Mouse (Mus musculus): ENCODE results near the gene Hist1h2bm. TPM values are rescaled to one million over a fixed set of nuclear protein-coding genes. Genes with fewer than 3 reads are reported as not detected.
"Not testable (repeated sequence)": the region's sequence is repeated elsewhere in the genome, so short reads cannot be mapped to it uniquely, and the experiment has no call there.

Hist1h2bm gene
- polyA plus RNA-seq (2015; fragmentation: Nextera tagmentation; extraction: Ambion mirVana): 1.2 and 2.2 TPM in 2 replicates

DNA sequence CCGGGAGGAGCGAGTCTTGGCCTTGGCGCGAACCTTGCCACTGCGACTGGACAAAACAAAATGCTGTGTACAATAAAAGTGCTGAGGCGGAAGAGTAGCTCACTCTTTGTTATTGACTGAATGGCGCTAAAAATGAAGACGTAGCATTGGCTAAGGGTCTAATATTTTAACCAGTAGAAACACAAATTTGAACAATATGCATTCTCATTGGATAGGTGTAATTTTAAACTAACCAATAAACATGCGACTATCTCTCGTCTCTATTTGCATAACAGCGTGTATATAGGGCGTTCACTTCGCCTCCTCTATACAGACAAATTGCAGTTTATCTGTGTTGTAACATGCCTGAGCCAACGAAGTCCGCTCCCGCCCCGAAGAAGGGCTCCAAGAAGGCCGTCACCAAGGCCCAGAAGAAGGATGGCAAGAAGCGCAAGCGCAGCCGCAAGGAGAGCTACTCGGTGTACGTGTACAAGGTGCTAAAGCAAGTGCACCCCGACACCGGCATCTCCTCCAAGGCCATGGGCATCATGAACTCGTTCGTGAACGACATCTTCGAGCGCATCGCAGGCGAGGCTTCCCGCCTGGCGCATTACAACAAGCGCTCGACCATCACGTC lies at the start of gene Hist1h2bm:
Hist1h2bm (plus strand) TSS at position 288 of the 616 bp plus-strand sequence.
- peak within 1 kb of the TSS; percentile 83 for H3K27ac ChIP-seq (ENCODE audit: low read length)
- H3K4me3 ChIP-seq (replicated peaks; ENCODE audit: low read length): peak within 1 kb of the TSS; percentile 49
- H3K27me3 ChIP-seq (replicated peaks; ENCODE audit: control insufficient read depth, insufficient read depth, low read length); H3K36me3 ChIP-seq (ENCODE audit: control insufficient read depth, insufficient read depth); H3K9me3 ChIP-seq (ENCODE audit: control insufficient read depth, low read length): not testable (repeated sequence)
- 0% methylated on average over 37 of the region's 37 CpGs for WGBS
- peak within 1 kb of the TSS; percentile 53 for H3K9ac ChIP-seq (replicated peaks; ENCODE audit: low read depth, low read length)
- peak; percentile 97 for ATAC-seq
- H3K4me2 ChIP-seq (ENCODE audit: low read length): peak within 1 kb of the TSS; percentile 63
- peaks cover 23% of the 10 kb centered on the region for H3K4me1 ChIP-seq (replicated peaks; ENCODE audit: control insufficient read depth, insufficient read depth, low read length)

DNA sequence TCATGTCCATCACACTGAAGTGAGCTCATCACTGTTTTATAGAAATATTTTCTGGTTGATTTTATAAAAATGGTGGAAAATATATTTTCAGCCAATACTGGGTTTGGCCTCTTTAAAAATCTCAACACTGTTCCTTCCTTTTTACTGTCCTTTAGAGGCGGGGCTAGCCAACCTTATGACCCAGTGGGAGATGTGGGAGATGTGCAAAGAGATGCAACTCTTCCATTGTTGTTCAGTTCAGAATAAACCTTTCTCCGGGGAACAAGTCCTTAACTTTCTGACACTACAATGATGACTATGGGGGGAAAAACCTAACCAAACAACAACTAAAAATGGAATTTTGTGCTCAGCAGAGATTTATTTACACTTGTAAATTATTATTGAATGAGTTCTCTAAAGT lies 44.5 kb upstream of the Hist1h2bm start, which contains the start of gene Olfr1360:
Olfr1360 (minus strand) TSS at position 101 of the 400 bp plus-strand sequence.
- H3K9me3 ChIP-seq (ENCODE audit: control insufficient read depth, low read length): no peaks in the 10 kb centered on the region
- no peaks in the 10 kb centered on the region for H3K27me3 ChIP-seq (replicated peaks; ENCODE audit: control insufficient read depth, insufficient read depth, low read length)
- ATAC-seq: no peak
- no peaks in the 10 kb centered on the region for H3K36me3 ChIP-seq (ENCODE audit: control insufficient read depth, insufficient read depth)
- no peak within 1 kb of the TSS for H3K27ac ChIP-seq (ENCODE audit: low read length)
- H3K9ac ChIP-seq (replicated peaks; ENCODE audit: low read depth, low read length): no peak within 1 kb of the TSS
- no peak within 1 kb of the TSS for H3K4me2 ChIP-seq (ENCODE audit: low read length)
- WGBS: 85% methylated on average over 2 of the region's 2 CpGs
- no peak within 1 kb of the TSS for H3K4me3 ChIP-seq (replicated peaks; ENCODE audit: low read length)
- no peaks in the 10 kb centered on the region for H3K4me1 ChIP-seq (replicated peaks; ENCODE audit: control insufficient read depth, insufficient read depth, low read length)

GRCm38 (mm10) chr13:21697811-21698210 lies 24.0 kb upstream of the Hist1h2bm start, which contains the start of gene Olfr1359:
Olfr1359 (plus strand) TSS chr13:21698111.
- H3K4me3 ChIP-seq (replicated peaks; ENCODE audit: low read length): no peak within 1 kb of the TSS
- no peak within 1 kb of the TSS for H3K27ac ChIP-seq (ENCODE audit: low read length)
- no peaks in the 10 kb centered on the region for H3K27me3 ChIP-seq (replicated peaks; ENCODE audit: control insufficient read depth, insufficient read depth, low read length)
- no peaks in the 10 kb centered on the region for H3K4me1 ChIP-seq (replicated peaks; ENCODE audit: control insufficient read depth, insufficient read depth, low read length)
- no peak for ATAC-seq
- H3K9ac ChIP-seq (replicated peaks; ENCODE audit: low read depth, low read length): no peak within 1 kb of the TSS
- H3K36me3 ChIP-seq (ENCODE audit: control insufficient read depth, insufficient read depth): no peaks in the 10 kb centered on the region
- no peaks in the 10 kb centered on the region for H3K9me3 ChIP-seq (ENCODE audit: control insufficient read depth, low read length)
- H3K4me2 ChIP-seq (ENCODE audit: low read length): no peak within 1 kb of the TSS

GRCm38 (mm10) chr13:21706669-21707068 lies 15.2 kb upstream of the Hist1h2bm start:
- Histone ChIP-seq H3K27ac (ENCODE audit: low read length) (no peak overlapping the region), H3K36me3 (ENCODE audit: control insufficient read depth, insufficient read depth) (no peaks in the 10 kb centered on the region), H3K9ac (replicated peaks; ENCODE audit: low read depth, low read length) (no peak overlapping the region), H3K27me3 (replicated peaks; ENCODE audit: control insufficient read depth, insufficient read depth, low read length) (no peaks in the 10 kb centered on the region), H3K4me1 (replicated peaks; ENCODE audit: control insufficient read depth, insufficient read depth, low read length) (0 out of 2 replicates have a peak, but pooled peaks cover 3% of the 10 kb centered on the region), H3K9me3 (ENCODE audit: control insufficient read depth, low read length) (no peaks in the 10 kb centered on the region), H3K4me2 (ENCODE audit: low read length) (no peak overlapping the region), H3K4me3 (replicated peaks; ENCODE audit: low read length) (no peak overlapping the region)
- 77% methylated on average over 4 of the region's 4 CpGs for WGBS
- no peak for ATAC-seq

DNA sequence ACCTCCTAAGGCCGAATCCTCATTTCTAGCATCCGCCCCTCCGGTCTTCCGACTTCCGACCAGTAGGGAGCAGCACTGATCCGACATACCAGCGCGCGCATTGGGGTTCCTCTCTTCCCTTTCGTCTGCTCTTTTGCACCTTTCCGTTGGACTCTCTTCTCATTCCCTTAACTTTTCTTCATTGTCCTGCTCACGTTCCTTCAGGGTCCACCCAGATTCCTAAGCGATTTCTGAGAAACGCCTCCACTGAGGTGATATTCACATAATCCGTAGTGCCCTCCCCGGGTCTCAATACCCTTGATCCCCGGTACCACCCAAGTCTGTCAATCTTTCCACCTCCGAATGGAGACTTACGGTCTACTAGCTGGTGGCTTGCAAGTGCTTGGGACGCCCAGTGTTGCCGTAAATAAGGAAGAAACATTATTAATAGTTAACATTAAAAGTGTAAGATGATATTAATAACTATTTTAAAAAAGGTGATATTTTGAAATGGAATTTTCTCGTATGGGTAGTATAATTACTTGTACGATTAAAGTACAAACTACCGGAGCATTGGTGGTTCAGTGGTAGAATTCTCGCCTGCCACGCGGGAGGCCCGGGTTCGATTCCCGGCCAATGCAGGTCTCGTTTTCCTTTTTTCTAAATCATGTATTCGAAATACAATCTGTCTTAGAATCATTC lies 11.7 kb upstream of the Hist1h2bm start:
- H3K4me1 ChIP-seq (replicated peaks; ENCODE audit: control insufficient read depth, insufficient read depth, low read length): peaks cover 7% of the 10 kb centered on the region
- peak overlapping the region; percentile 58 for H3K9ac ChIP-seq (replicated peaks; ENCODE audit: low read depth, low read length)
- no peaks in the 10 kb centered on the region for H3K36me3 ChIP-seq (ENCODE audit: control insufficient read depth, insufficient read depth)
- H3K27ac ChIP-seq (ENCODE audit: low read length): peak overlapping the region; percentile 84
- H3K27me3 ChIP-seq (replicated peaks; ENCODE audit: control insufficient read depth, insufficient read depth, low read length): no peaks in the 10 kb centered on the region
- ATAC-seq: peak; percentile 85
- no peaks in the 10 kb centered on the region for H3K9me3 ChIP-seq (ENCODE audit: control insufficient read depth, low read length)
- under 1% methylated on average over 32 of the region's 32 CpGs for WGBS
- peak overlapping the region; percentile 50 for H3K4me2 ChIP-seq (ENCODE audit: low read length)
- peak overlapping the region; percentile 78 for H3K4me3 ChIP-seq (replicated peaks; ENCODE audit: low read length)

DNA sequence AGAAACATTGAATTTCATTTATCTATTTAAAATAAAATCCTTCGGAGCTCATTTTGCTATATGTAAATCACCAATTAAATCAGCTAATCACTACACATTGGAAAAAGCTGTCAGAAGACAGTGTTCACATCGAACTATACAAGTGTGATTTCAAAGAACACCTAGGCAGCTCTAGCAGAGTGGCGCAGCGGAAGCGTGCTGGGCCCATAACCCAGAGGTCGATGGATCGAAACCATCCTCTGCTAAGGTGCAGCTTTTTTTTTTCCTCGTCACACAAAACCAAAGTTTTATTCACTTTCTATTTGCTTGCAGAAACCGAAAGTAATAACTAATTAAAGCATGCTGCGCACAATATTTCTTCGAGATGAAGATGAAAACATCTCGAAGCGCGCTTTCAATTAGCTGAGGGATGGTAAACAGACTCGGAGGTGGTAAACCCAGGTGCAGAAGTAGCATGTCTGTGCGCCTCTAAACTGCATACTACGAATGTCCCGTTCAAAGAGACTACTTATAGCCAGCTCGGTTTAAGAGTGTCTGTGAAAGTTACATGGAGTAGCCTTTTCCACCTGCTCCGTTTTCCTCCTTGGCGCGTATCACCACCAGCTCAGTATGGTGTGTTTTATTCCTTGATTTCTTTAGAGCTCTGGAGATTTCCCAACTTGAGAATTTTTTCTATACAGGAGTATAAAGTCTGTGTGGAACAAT lies 10.9 kb upstream of the Hist1h2bm start:
- H3K4me1 ChIP-seq (replicated peaks; ENCODE audit: control insufficient read depth, insufficient read depth, low read length): peaks cover 11% of the 10 kb centered on the region
- peak; percentile 85 for ATAC-seq
- no peaks in the 10 kb centered on the region for H3K9me3 ChIP-seq (ENCODE audit: control insufficient read depth, low read length)
- WGBS: 2% methylated on average over 22 of the region's 22 CpGs
- H3K27me3 ChIP-seq (replicated peaks; ENCODE audit: control insufficient read depth, insufficient read depth, low read length): no peaks in the 10 kb centered on the region
- H3K4me3 ChIP-seq (replicated peaks; ENCODE audit: low read length): peak overlapping the region; percentile 50
- peak overlapping the region; percentile 72 for H3K4me2 ChIP-seq (ENCODE audit: low read length)
- H3K9ac ChIP-seq (replicated peaks; ENCODE audit: low read depth, low read length): peak overlapping the region; percentile 41
- no peaks in the 10 kb centered on the region for H3K36me3 ChIP-seq (ENCODE audit: control insufficient read depth, insufficient read depth)
- H3K27ac ChIP-seq (ENCODE audit: low read length): no peak overlapping the region

- 17% methylated on average over 4 of the region's 4 CpGs for WGBS
- no peaks in the 10 kb centered on the region for H3K36me3 ChIP-seq (ENCODE audit: control insufficient read depth, insufficient read depth)
- H3K4me3 ChIP-seq (replicated peaks; ENCODE audit: low read length): peak overlapping the region; percentile 50
- H3K27me3 ChIP-seq (replicated peaks; ENCODE audit: control insufficient read depth, insufficient read depth, low read length): no peaks in the 10 kb centered on the region
- peaks cover 11% of the 10 kb centered on the region for H3K4me1 ChIP-seq (replicated peaks; ENCODE audit: control insufficient read depth, insufficient read depth, low read length)
- no peak overlapping the region for H3K27ac ChIP-seq (ENCODE audit: low read length)
- no peak overlapping the region for H3K9ac ChIP-seq (replicated peaks; ENCODE audit: low read depth, low read length)
- no peak for ATAC-seq
- peak overlapping the region; percentile 72 for H3K4me2 ChIP-seq (ENCODE audit: low read length)
- H3K9me3 ChIP-seq (ENCODE audit: control insufficient read depth, low read length): no peaks in the 10 kb centered on the region
These were observed 10.1 kb upstream of the Hist1h2bm start for GRCm38 (mm10) chr13:21711698-21712097.

- H3K27ac ChIP-seq (ENCODE audit: low read length): peak overlapping the region; percentile 79; the same call in 1 of the 2 replicates
- peak overlapping the region; percentile 55; the same call in 1 of the 2 replicates for H3K9ac ChIP-seq (replicated peaks; ENCODE audit: low read depth, low read length)
These were observed 7.1 kb upstream of the Hist1h2bm start for GRCm38 (mm10) chr13:21714725-21715124.

More at GRCm38 (mm10) chr13:21714725-21715124, 7.1 kb upstream of the Hist1h2bm start:
- no peak for ATAC-seq
- Histone ChIP-seq H3K27me3 (replicated peaks; ENCODE audit: control insufficient read depth, insufficient read depth, low read length) (no peaks in the 10 kb centered on the region), H3K36me3 (ENCODE audit: control insufficient read depth, insufficient read depth) (no peaks in the 10 kb centered on the region), H3K4me1 (replicated peaks; ENCODE audit: control insufficient read depth, insufficient read depth, low read length) (peaks cover 23% of the 10 kb centered on the region), H3K4me3 (replicated peaks; ENCODE audit: low read length) (peak overlapping the region; percentile 42), H3K9me3 (ENCODE audit: control insufficient read depth, low read length) (no peaks in the 10 kb centered on the region), H3K4me2 (ENCODE audit: low read length) (peak overlapping the region; percentile 70)
- WGBS: under 1% methylated on average over 7 of the region's 7 CpGs
